Mouse (Mus musculus): ENCODE measurements around the gene Gm33543.

GRCm38 (mm10) chr10:95801443-95801811 is 41.3 kb downstream of the Gm33543 start:
- TF ChIP-seq CTCF (IDR thresholded peaks at IDR 0.05; ENCODE audit: low read depth) (no peak), EP300 (optimal IDR thresholded peaks at IDR 0.05) (no peak)

Data from stomach, postnatal 0 days (tissue).